Mouse (Mus musculus) neural tube, embryonic 12.5 days (tissue): ENCODE results near the gene Fam90a1b. TPM values are rescaled to one million over a fixed set of nuclear protein-coding genes. Genes with fewer than 3 reads are reported as not detected.
A peak's percentile ranks its signal among the peaks of the same experiment; 100 is the strongest.
"Not testable (repeated sequence)": the region's sequence is repeated elsewhere in the genome, so short reads cannot be mapped to it uniquely, and the experiment has no call there.

Experiments
- ATAC-seq: fragments of 200-750 bp; cut with Nextera tagmentation; 2 replicates; pipeline ENCODE4 v1.8.0; 2017; ENCODE audit warnings: low read depth, mild to moderate bottlenecking, moderate TSS enrichment, moderate library complexity; ENCODE audit not compliant: low FRiP score
- H3K27ac ChIP-seq: fragments of 300-500 bp; sonication (generic); 2 replicates; pipeline ENCODE4 v1.5.1; 2016
- H3K27me3 ChIP-seq: fragments of 300-500 bp; sonication (generic); replicated peaks from 2 replicates; pipeline ENCODE4 v1.6.1; 2016; ENCODE audit warnings: mild to moderate bottlenecking
- H3K36me3 ChIP-seq: fragments of 300-500 bp; sonication (generic); 2 replicates; pipeline ENCODE4 v1.6.1; 2016; ENCODE audit warnings: mild to moderate bottlenecking
- H3K4me1 ChIP-seq: fragments of 300-500 bp; sonication (generic); 2 replicates; pipeline ENCODE4 v1.6.1; 2016
- H3K4me2 ChIP-seq: fragments of 300-500 bp; sonication (generic); replicated peaks from 2 replicates; pipeline ENCODE4 v1.6.1; 2016; ENCODE audit warnings: mild to moderate bottlenecking
- H3K4me3 ChIP-seq: fragments of 300-500 bp; sonication (generic); 2 replicates; pipeline ENCODE4 v1.5.1; 2016
- H3K9ac ChIP-seq: fragments of 300-500 bp; sonication (generic); 2 replicates; pipeline ENCODE4 v1.6.1; 2016; ENCODE audit warnings: mild to moderate bottlenecking
- H3K9me3 ChIP-seq: fragments of 300-500 bp; sonication (generic); 2 replicates; pipeline ENCODE4 v1.6.1; 2016; ENCODE audit warnings: mild to moderate bottlenecking
- WGBS: fragments of 180-500 bp; shearing (Covaris S2); methylation state at CpG from one replicate; pipeline ENCODE4 v1.1.7; 2016; 5-methylcytosine and 5-hydroxymethylcytosine counted together
- microRNA-seq: library from miRNA; unstranded; fragments of <30 nt; microRNA quantifications from one replicate; pipeline ENCODE4, GENCODE M21; 2017
- polyA plus RNA-seq: library from polyadenylated mRNA; unstranded; fragments of >200 nt; fragmentation: Nextera tagmentation; extraction: Ambion mirVana; gene quantifications from 2 replicates; pipeline ENCODE4 v1.2.1, GENCODE M21; 2016

Gene Fam90a1b
- not detected in 2 replicates for polyA plus RNA-seq

DNA sequence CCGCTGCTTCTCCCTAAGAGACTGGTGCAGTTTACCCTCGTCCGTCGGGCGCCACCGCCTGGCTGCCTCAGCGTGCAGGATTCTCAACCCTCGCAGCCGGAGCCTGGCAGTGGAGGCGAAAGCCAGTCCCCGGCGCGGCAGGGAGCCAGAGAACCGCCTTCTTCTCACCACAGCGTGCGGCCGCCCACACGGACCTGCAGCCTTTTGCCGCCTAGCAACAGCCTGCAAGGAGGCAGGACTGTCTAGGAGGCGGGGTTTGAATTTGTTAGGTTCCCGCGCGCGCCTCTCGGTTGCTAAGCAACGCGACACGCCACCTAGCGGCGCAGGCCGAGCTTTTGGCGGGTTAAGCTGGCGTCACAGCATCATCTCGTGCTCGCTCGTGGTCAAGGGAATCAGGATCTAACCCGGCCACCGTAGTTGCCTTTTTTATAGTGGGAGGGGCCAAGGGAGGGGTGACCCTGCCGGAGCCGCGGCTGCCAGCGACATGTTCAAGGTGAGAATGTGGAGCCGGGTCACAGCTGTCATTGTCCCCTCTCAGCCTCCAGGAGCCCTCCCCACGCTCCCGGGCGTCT lies at the start of gene Fam90a1b, which contains the start of gene Apoo:
Fam90a1b (minus strand) TSS at position 108 of the 572 bp plus-strand sequence.
Apoo (plus strand) TSS at position 448 of the 572 bp plus-strand sequence.
- ATAC-seq = peak; percentile 98
- 9% methylated on average over 46 of the region's 46 CpGs for WGBS

DNA sequence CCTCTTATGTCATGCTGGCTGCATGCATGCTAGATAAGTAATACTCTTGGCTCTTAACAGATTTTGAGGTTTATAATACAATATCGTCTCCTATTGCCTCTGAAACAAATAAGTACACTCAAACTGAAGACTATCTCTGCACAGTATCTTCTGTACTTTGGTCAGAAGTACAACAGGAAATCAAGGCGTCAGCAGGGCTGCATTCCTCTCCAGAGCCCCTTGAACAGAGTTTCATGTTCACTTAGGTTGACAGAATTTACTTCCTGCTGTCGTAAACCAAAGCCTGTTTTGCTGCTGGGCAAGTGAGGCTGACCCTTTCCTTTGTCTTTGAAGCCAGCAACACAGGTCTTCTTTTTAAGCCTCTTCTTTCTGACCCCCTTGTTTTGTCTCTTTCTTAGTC lies 42.4 kb upstream of the Fam90a1b start:
- Histone ChIP-seq H3K27ac (no peak overlapping the region), H3K36me3 (no peaks in the 10 kb centered on the region), H3K9ac (no peak overlapping the region), H3K4me1 (no peaks in the 10 kb centered on the region), H3K27me3 (no peaks in the 10 kb centered on the region), H3K9me3 (no peaks in the 10 kb centered on the region), H3K4me3 (no peak overlapping the region), H3K4me2 (no peak overlapping the region)
- no peak for ATAC-seq
- 45% methylated on average over 3 of the region's 3 CpGs for WGBS

More for the DNA sequence above, at the start of gene Fam90a1b, which contains the start of gene Apoo:
- Histone ChIP-seq H3K4me1 (no peaks in the 10 kb centered on the region), H3K4me2 (peak within 1 kb of the TSS; percentile 55), H3K9me3 (no peaks in the 10 kb centered on the region), H3K27ac (no peak within 1 kb of the TSS), H3K4me3 (peak within 1 kb of the TSS; percentile 55), H3K36me3 (no peaks in the 10 kb centered on the region), H3K27me3 (peaks cover 31% of the 10 kb centered on the region), H3K9ac (peak within 1 kb of the TSS; percentile 35; the same call in 1 of the 2 replicates)

DNA sequence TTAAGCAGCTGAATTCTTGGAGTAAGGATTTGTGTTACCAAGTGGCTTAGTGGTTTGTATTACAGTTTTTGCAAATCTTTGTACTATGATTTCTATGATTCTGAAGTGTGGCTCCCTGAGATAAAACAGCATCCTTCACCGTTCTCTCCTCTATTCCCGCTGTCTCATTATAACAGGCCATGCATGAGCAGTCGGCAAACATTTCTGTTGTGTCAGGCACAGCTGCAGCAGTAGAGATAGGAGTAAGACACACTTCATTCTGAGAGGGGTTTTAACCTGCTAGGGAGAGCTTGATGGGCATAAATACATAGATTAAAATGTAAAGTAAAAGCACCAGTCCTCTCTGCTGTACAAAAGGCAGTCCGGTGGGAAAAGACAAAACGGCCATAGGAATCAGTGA lies 12.2 kb upstream of the Fam90a1b start:
- no peak overlapping the region for H3K4me3 ChIP-seq
- ATAC-seq = no peak
- no peaks in the 10 kb centered on the region for H3K4me1 ChIP-seq
- H3K27ac ChIP-seq = no peak overlapping the region
- H3K4me2 ChIP-seq = no peak overlapping the region
- H3K9ac ChIP-seq = no peak overlapping the region
- no peaks in the 10 kb centered on the region for H3K36me3 ChIP-seq
- no peaks in the 10 kb centered on the region for H3K27me3 ChIP-seq
- H3K9me3 ChIP-seq = no peaks in the 10 kb centered on the region
- WGBS = 70% methylated on average over 5 of the region's 5 CpGs

DNA sequence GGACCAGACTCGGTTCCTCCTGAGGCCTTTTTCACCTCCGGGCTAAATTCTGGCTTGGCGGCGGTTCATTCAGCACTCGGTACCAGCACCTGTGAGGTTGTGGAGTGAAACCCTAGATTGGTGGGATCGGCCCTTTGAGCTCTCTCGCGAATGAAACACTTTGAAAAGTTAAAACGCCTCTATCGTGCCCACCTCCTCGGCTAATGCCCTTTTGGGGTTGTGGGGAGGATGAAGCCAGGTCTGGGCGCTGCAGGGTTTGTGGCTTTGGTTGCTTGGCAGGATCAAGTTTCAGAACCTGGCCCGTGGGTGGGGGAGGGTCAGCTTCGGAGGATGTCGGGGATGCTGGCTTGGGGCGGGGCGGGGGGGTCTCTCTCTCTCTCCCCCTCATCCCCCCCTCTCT lies 671 bp upstream of the Fam90a1b start:
- peak; percentile 45 for ATAC-seq
- H3K4me3 ChIP-seq = peak overlapping the region; percentile 55
- no peak overlapping the region for H3K27ac ChIP-seq
- H3K4me2 ChIP-seq = peak overlapping the region; percentile 55
- H3K36me3 ChIP-seq = no peaks in the 10 kb centered on the region
- H3K27me3 ChIP-seq = peaks cover 31% of the 10 kb centered on the region
- no peaks in the 10 kb centered on the region for H3K9me3 ChIP-seq
- no peaks in the 10 kb centered on the region for H3K4me1 ChIP-seq
- H3K9ac ChIP-seq = peak overlapping the region; percentile 35; the same call in 1 of the 2 replicates
- 19% methylated on average over 17 of the region's 17 CpGs for WGBS

DNA sequence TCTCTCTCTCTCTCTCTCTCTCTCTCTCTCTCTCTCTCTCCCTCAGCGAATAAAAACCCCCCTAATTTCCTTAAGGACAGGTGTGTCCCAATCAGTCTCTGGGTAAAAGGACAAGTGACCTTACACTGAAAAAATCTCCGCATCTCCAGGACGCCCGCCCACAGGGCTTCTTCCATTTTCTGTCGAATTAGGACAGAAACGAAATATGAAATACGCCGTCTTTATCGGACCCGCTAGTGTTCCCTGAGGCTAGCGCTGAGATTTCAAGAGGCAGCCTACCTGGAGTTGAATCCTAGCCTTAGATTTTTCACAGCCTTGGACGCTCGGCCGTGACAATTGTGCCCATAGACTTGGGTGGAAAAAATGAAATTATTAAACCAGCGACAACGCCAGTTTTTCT lies 548 bp downstream of the Fam90a1b start:
- Histone ChIP-seq H3K27ac (no peak overlapping the region), H3K36me3 (no peaks in the 10 kb centered on the region), H3K9me3 (no peaks in the 10 kb centered on the region), H3K27me3 (peaks cover 31% of the 10 kb centered on the region), H3K4me3 (peak overlapping the region; percentile 13; the same call in 1 of the 2 replicates), H3K9ac (no peak overlapping the region), H3K4me2 (peak overlapping the region; percentile 49), H3K4me1 (no peaks in the 10 kb centered on the region)
- 27% methylated on average over 16 of the region's 16 CpGs for WGBS
- ATAC-seq = no peak

DNA sequence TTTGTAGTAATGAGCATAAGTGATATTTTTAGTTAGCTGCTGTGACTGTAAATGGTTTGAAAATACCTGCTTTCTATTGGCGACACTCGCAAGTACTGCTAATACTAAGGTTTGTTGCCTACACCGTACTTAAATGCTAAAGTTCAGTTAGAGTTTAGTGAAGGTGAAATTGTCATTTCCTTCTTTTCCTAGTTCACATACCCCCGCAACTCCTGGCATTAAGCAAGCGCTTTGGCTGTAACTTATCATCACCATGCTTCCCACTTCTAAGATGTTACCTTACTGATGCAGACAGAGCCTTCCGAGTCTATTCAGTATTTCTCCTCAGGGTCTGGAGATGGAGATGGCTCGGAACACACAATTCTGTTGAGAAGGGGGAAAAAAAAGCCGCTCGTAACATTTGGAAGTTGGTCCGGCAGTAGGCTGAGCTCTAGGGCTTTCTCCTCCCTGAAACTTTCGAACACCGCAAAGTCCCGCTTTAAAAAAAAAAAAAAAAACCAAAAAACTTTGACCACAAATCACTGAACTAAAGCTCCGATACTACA lies 1.1 kb downstream of the Fam90a1b start:
- H3K4me1 ChIP-seq = no peaks in the 10 kb centered on the region
- H3K9me3 ChIP-seq = no peaks in the 10 kb centered on the region
- no peak overlapping the region for H3K4me3 ChIP-seq
- WGBS = 30% methylated on average over 14 of the region's 14 CpGs
- no peak for ATAC-seq
- H3K27ac ChIP-seq = no peak overlapping the region
- no peak overlapping the region for H3K9ac ChIP-seq
- H3K27me3 ChIP-seq = peaks cover 31% of the 10 kb centered on the region
- peak overlapping the region; percentile 49 for H3K4me2 ChIP-seq
- no peaks in the 10 kb centered on the region for H3K36me3 ChIP-seq

DNA sequence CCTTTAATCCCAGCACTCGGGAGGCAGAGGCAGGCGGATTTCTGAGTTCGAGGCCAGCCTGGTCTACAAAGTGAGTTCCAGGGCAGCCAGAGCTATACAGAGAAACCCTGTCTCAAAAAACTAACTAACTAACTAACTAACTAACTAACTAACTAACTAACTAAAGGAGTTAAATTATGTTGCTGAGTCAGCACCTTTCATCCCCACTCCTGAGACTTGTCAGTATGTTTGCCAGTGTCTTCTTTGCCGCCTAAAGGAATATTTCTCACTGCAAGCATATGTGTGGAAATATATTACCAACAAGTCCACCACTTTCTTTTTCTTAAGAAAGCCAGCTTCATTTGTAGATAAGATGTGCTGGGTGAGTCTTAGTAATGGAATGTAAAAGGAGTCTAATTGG lies 22.9 kb downstream of the Fam90a1b start:
- H3K27me3 ChIP-seq, H3K4me1 ChIP-seq, H3K9me3 ChIP-seq, H3K4me3 ChIP-seq, H3K27ac ChIP-seq, H3K4me2 ChIP-seq, H3K9ac ChIP-seq, ATAC-seq, H3K36me3 ChIP-seq: not testable (repeated sequence)
- 96% methylated on average over 4 of the region's 4 CpGs for WGBS

DNA sequence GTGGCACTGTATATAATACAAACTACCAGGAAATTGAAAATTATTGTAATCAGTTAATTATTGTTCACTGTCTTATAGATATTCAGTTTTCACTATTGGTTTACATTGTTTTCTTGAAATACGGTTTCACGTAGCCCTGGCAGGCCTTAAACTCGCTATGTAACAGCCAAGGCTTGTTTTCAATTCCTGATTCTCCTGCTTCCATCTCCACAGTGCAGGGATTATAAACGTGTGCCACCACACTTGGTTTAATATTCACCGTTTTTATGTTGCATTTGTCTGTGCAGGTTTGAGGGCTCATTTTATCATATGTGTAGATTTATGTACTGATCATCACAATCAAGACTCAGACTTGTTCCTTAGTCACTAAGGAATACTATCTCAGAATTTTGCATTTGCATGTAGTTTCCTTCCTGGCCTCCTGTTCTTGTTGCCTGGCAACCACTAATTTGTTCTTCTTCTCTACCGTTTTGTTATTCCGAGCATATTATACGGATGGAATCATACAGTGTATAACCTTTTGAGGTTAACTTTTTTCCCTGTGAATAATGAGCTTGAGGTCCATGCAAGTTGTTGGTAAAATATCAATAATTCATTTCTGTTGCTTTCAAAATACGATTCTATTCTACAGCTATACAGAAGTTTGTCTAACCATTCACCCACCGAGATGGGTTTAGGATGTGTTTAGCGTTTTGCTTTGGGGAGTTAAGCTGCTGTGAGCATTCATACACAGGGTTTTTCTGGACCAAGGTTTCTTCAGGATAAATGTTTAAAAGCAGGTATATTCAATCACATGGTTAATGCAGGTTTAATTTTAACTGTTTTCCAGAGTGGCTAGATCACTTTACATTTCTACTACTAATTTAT lies 45.3 kb downstream of the Fam90a1b start:
- Histone ChIP-seq H3K36me3 (no peaks in the 10 kb centered on the region), H3K27ac (no peak overlapping the region), H3K9me3 (no peaks in the 10 kb centered on the region), H3K27me3 (peaks cover 18% of the 10 kb centered on the region), H3K9ac (no peak overlapping the region), H3K4me3 (no peak overlapping the region), H3K4me2 (no peak overlapping the region), H3K4me1 (no peaks in the 10 kb centered on the region)
- 71% methylated on average over 11 of the region's 11 CpGs for WGBS
- ATAC-seq = no peak

Small RNAs within 50 kb of the gene (microRNA-seq; reads per million reads assigned to microRNA genes)
- not detected for gene Gm44477

Other genes starting within 250 kb of the Fam90a1b start
- gene Zfx, start 243.1 kb downstream of the Fam90a1b start, polyA plus RNA-seq = 21.0 and 26.9 TPM in 2 replicates
- gene Eif2s3x, start 153.9 kb downstream of the Fam90a1b start, polyA plus RNA-seq = 103 and 104 TPM in 2 replicates
- gene Klhl15, start 132.2 kb downstream of the Fam90a1b start, polyA plus RNA-seq = 10.0 and 10.8 TPM in 2 replicates
- 121 and 122 TPM in 2 replicates for gene Apoo, start 340 bp upstream of the Fam90a1b start, polyA plus RNA-seq
- gene Maged1, start 175.4 kb upstream of the Fam90a1b start, polyA plus RNA-seq = 951 and 981 TPM in 2 replicates